Mouse (Mus musculus): ENCODE data around the gene Myl9. TPM values are rescaled to one million over a fixed set of nuclear protein-coding genes. Genes with fewer than 3 reads are reported as not detected.

The Myl9 gene
- polyA plus RNA-seq, 1 experiment = 410 TPM

GRCm38 (mm10) chr2:156747315-156747714, 27.9 kb upstream of the Myl9 start:
- WGBS = 93% methylated on average over 3 of the region's 3 CpGs
- peaks cover 37% of the 10 kb centered on the region for H3K36me3 ChIP-seq (ENCODE audit: control insufficient read depth, insufficient read depth, low read length)
- H3K27ac ChIP-seq (ENCODE audit: insufficient read depth, low read depth, low read length) = no peak overlapping the region
- H3K4me1 ChIP-seq (ENCODE audit: control insufficient read depth, insufficient read depth, insufficient read length, low read length) = no peaks in the 10 kb centered on the region
- no peak overlapping the region for H3K4me3 ChIP-seq (ENCODE audit: low read depth, low read length)
- no peak for TF ChIP-seq POLR2A (IDR thresholded peaks at IDR 0.05; ENCODE audit: low read depth, low read length)
- no peak for TF ChIP-seq CTCF (IDR thresholded peaks at IDR 0.05; ENCODE audit: extremely low read depth, insufficient read length, insufficient replicate concordance, low read depth, low read length)
- H3K27me3 ChIP-seq (ENCODE audit: control insufficient read depth, insufficient read depth, low read length) = no peaks in the 10 kb centered on the region

GRCm38 (mm10) chr2:156749687-156750086, 25.5 kb upstream of the Myl9 start:
- Histone ChIP-seq H3K27ac (ENCODE audit: insufficient read depth, low read depth, low read length) (no peak overlapping the region), H3K4me1 (ENCODE audit: control insufficient read depth, insufficient read depth, insufficient read length, low read length) (no peaks in the 10 kb centered on the region), H3K27me3 (ENCODE audit: control insufficient read depth, insufficient read depth, low read length) (no peaks in the 10 kb centered on the region), H3K36me3 (ENCODE audit: control insufficient read depth, insufficient read depth, low read length) (peaks cover 43% of the 10 kb centered on the region), H3K4me3 (ENCODE audit: low read depth, low read length) (no peak overlapping the region)
- 90% methylated on average over 8 of the region's 8 CpGs for WGBS
- TF ChIP-seq CTCF (IDR thresholded peaks at IDR 0.05; ENCODE audit: extremely low read depth, insufficient read length, insufficient replicate concordance, low read depth, low read length) (no peak), POLR2A (IDR thresholded peaks at IDR 0.05; ENCODE audit: low read depth, low read length) (no peak)

GRCm38 (mm10) chr2:156756937-156757336, 18.3 kb upstream of the Myl9 start:
- Histone ChIP-seq H3K27me3 (ENCODE audit: control insufficient read depth, insufficient read depth, low read length) (no peaks in the 10 kb centered on the region), H3K4me1 (ENCODE audit: control insufficient read depth, insufficient read depth, insufficient read length, low read length) (no peaks in the 10 kb centered on the region), H3K36me3 (ENCODE audit: control insufficient read depth, insufficient read depth, low read length) (peaks cover 39% of the 10 kb centered on the region), H3K4me3 (ENCODE audit: low read depth, low read length) (no peak overlapping the region), H3K27ac (ENCODE audit: insufficient read depth, low read depth, low read length) (no peak overlapping the region)
- 91% methylated on average over 9 of the region's 9 CpGs for WGBS
- TF ChIP-seq CTCF (IDR thresholded peaks at IDR 0.05; ENCODE audit: extremely low read depth, insufficient read length, insufficient replicate concordance, low read depth, low read length) = no peak
- TF ChIP-seq POLR2A (IDR thresholded peaks at IDR 0.05; ENCODE audit: low read depth, low read length) = no peak

GRCm38 (mm10) chr2:156760843-156761505, 14.2 kb upstream of the Myl9 start:
- Histone ChIP-seq H3K4me1 (ENCODE audit: control insufficient read depth, insufficient read depth, insufficient read length, low read length) (no peaks in the 10 kb centered on the region), H3K27me3 (ENCODE audit: control insufficient read depth, insufficient read depth, low read length) (no peaks in the 10 kb centered on the region), H3K4me3 (ENCODE audit: low read depth, low read length) (no peak overlapping the region), H3K27ac (ENCODE audit: insufficient read depth, low read depth, low read length) (no peak overlapping the region), H3K36me3 (ENCODE audit: control insufficient read depth, insufficient read depth, low read length) (peaks cover 38% of the 10 kb centered on the region)
- TF ChIP-seq CTCF (IDR thresholded peaks at IDR 0.05; ENCODE audit: extremely low read depth, insufficient read length, insufficient replicate concordance, low read depth, low read length) = no peak
- TF ChIP-seq POLR2A (IDR thresholded peaks at IDR 0.05; ENCODE audit: low read depth, low read length) = no peak
- 81% methylated on average over 5 of the region's 5 CpGs for WGBS

- Histone ChIP-seq H3K27ac (ENCODE audit: insufficient read depth, low read depth, low read length) (no peak overlapping the region), H3K4me1 (ENCODE audit: control insufficient read depth, insufficient read depth, insufficient read length, low read length) (no peaks in the 10 kb centered on the region), H3K36me3 (ENCODE audit: control insufficient read depth, insufficient read depth, low read length) (peaks cover 32% of the 10 kb centered on the region), H3K27me3 (ENCODE audit: control insufficient read depth, insufficient read depth, low read length) (no peaks in the 10 kb centered on the region), H3K4me3 (ENCODE audit: low read depth, low read length) (no peak overlapping the region)
- 95% methylated on average over 17 of the region's 17 CpGs for WGBS
- TF ChIP-seq POLR2A (IDR thresholded peaks at IDR 0.05; ENCODE audit: low read depth, low read length) (no peak), CTCF (IDR thresholded peaks at IDR 0.05; ENCODE audit: extremely low read depth, insufficient read length, insufficient replicate concordance, low read depth, low read length) (no peak)
Observed at GRCm38 (mm10) chr2:156761521-156762278, 13.5 kb upstream of the Myl9 start.

- Histone ChIP-seq H3K36me3 (ENCODE audit: control insufficient read depth, insufficient read depth, low read length) (peaks cover 27% of the 10 kb centered on the region), H3K4me3 (ENCODE audit: low read depth, low read length) (no peak overlapping the region), H3K27ac (ENCODE audit: insufficient read depth, low read depth, low read length) (no peak overlapping the region), H3K27me3 (ENCODE audit: control insufficient read depth, insufficient read depth, low read length) (no peaks in the 10 kb centered on the region), H3K4me1 (ENCODE audit: control insufficient read depth, insufficient read depth, insufficient read length, low read length) (no peaks in the 10 kb centered on the region)
- TF ChIP-seq POLR2A (IDR thresholded peaks at IDR 0.05; ENCODE audit: low read depth, low read length) (no peak), CTCF (IDR thresholded peaks at IDR 0.05; ENCODE audit: extremely low read depth, insufficient read length, insufficient replicate concordance, low read depth, low read length) (no peak)
- WGBS = 86% methylated on average over 21 of the region's 21 CpGs
Observed at GRCm38 (mm10) chr2:156762499-156762898, 12.7 kb upstream of the Myl9 start.

GRCm38 (mm10) chr2:156763101-156763500, 12.1 kb upstream of the Myl9 start:
- WGBS = 80% methylated on average over 11 of the region's 11 CpGs

More at GRCm38 (mm10) chr2:156763101-156763500, 12.1 kb upstream of the Myl9 start:
- TF ChIP-seq CTCF (IDR thresholded peaks at IDR 0.05; ENCODE audit: extremely low read depth, insufficient read length, insufficient replicate concordance, low read depth, low read length) (no peak), POLR2A (IDR thresholded peaks at IDR 0.05; ENCODE audit: low read depth, low read length) (no peak)
- no peaks in the 10 kb centered on the region for H3K4me1 ChIP-seq (ENCODE audit: control insufficient read depth, insufficient read depth, insufficient read length, low read length)
- no peak overlapping the region for H3K4me3 ChIP-seq (ENCODE audit: low read depth, low read length)
- H3K36me3 ChIP-seq (ENCODE audit: control insufficient read depth, insufficient read depth, low read length) = peaks cover 27% of the 10 kb centered on the region
- no peak overlapping the region for H3K27ac ChIP-seq (ENCODE audit: insufficient read depth, low read depth, low read length)
- H3K27me3 ChIP-seq (ENCODE audit: control insufficient read depth, insufficient read depth, low read length) = no peaks in the 10 kb centered on the region

Measured in small intestine, adult 2 months (tissue).